Mouse (Mus musculus) kidney, postnatal 25 days (tissue): ENCODE results near the gene Papolg.
"Not testable (repeated sequence)": the region's sequence is repeated elsewhere in the genome, so short reads cannot be mapped to it uniquely, and the experiment has no call there.

ENCODE experiments used
- DNase-seq, 2 experiments: peaks; one replicate each; pipeline ENCODE4 v3.0.0; 2021; ENCODE audit warnings: mixed read lengths in 2 of 2

Gene Papolg

DNA sequence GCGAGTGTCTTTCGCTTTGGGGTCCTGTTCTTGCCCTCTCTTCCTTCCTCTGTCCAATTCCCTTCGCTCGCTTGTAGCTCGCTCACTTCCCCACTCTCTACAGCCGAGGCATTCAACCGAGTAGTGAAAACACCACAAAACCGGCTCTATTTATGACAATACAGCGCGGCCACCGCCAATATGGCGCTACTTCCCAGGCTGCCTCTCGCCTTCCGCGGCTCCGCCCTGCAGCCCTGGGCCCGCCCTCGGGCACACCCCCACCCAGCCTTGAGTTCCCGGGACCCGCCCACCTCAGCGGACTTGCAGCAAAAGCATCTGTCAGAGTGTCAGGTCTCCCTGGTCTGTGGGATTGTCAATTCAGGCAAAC is at the start of gene Papolg:
Gene Papolg, minus strand, starts transcription at position 194 of the 367 bp plus-strand sequence.
- DNase-seq, result peak; percentile 96

DNA sequence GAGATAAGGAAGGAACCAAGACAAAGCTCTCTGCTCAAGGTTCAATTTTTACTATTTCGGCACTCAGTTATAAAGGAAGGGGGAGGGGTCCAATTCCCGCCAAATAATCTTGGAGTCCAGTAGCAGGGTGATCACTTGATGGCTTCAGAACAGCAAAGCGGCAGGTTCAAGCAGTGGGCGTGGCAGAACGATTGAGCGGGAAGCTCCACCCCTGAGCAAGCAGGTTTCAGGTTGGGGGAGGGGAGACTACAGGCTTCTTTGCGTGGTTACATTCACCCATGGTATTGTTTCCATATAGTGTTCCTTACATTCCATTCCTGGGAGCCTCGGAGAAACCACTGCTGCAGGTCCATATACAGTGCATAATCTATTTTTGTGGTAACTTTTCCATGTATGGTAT is 33.1 kb upstream of the Papolg start:
- DNase-seq, result not testable (repeated sequence)

DNA sequence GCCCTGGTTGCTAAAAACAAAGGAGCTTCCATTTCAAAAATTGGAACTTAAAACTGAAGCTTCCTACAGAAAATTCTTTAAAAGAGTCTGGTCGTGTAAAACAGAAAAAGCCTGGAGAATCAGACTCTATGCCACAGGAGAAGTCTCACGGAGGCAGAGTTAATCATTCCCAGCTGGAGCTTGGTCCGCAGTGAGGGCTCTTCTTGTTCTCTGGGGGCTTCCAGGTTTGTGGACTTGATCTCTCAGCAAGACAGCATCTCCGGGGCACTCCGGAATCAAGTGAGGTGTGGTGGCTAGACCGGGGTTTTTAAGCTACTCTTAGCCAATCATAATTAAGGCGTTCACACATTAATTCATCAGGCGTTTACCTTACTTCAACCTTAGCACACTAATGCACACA is 32.6 kb upstream of the Papolg start:
- no peak for DNase-seq

DNA sequence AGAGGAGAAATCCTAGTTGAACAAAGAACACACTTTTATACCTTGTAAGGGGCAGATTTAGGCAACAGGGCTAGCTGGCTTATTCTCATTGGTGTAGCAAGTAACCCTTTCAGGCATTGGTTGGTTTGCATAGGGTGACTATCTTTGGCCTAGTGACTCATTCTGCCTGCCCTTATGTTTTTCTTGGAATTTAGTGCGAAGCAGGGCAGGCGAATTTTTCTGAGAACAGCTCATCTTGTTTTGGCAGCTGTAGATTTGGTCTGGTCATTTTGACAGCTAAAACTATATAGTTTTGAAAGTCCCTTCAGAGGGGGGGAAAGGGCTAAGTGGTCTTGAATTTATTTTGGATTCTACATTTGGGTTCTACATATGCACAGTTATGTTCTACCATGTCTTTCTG is 18.8 kb upstream of the Papolg start:
- not testable (repeated sequence) for DNase-seq

DNA sequence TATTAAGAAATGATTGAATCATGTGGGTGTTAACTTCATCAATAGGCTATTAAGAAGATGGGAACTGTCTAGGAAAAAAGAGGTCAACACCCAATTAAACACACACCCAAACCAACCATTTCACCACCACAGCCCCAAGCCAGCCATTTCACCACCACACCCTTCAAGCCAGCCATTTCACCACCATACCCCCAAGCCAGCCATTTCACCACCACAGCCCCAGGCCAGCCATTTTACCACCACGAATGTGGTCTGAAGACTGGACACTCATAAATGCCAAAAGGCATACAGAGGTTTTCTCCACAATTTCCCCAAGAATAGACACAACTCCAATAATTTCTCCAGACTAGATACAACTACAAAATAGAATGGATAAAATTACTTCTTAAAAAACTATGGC is 8.9 kb upstream of the Papolg start:
- DNase-seq, result no peak

DNA sequence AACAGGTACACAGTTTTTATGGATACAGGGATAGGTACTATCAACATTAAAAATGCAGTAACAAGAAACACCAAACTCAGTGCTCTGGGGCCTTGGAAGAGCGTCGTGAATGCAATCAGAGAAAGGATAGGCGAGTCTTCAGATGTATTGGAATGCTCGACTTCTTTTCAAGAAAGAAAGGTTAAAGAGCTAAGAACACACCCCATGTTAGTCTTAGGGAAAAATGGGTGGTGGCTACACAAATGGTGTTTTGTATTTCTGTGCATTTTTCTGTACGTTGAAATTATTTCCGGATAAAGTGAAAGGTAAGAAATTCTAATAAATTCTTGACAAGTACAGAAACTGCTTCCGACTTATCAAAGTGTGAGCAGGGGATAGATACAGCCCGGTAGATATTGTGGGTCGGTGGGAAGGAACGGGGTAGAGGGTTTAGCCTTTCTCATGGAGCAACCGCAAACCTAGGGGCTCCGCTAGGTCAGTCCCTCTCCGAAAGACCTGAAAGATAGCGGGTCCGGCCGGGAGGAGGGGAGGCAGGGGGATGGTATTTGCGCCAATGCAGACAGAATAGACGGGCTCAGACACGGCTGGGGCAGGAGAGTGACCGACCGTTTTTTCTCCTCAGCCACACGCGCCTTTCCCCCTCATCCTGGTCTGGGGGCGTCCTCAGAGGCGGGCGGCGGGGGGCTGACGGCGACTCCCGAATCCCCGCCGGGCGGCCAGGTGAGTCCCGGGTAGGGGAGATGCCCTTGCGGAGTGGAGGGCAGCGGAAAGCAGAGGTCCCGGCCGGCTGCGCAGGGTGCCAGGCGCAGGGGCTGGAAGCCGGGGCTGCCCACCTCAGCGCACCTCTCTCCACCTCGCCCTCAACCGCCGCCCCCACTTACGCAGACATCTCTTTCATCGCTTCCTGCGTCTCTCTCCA is 653 bp downstream of the Papolg start:
- peak; percentile 3 to 36 for DNase-seq

DNA sequence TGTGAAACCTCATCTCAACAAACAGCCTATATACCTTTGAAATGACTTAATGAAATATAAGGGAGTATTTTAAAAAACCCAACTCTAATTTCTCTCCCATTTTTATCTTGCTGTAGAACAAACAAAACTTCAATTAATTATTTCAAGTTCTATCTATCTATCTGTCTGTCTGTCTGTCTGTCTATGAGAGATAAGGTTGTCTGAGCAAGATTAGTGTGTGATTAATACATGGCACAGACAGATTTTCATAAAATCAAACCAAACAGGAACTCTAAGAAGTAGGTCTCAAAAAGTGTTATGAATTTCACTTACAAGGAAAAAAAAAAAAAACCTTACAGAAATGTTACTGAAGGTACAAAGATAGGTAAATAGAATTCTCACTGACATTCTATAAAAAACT is 1.5 kb downstream of the Papolg start:
- no peak for DNase-seq

DNA sequence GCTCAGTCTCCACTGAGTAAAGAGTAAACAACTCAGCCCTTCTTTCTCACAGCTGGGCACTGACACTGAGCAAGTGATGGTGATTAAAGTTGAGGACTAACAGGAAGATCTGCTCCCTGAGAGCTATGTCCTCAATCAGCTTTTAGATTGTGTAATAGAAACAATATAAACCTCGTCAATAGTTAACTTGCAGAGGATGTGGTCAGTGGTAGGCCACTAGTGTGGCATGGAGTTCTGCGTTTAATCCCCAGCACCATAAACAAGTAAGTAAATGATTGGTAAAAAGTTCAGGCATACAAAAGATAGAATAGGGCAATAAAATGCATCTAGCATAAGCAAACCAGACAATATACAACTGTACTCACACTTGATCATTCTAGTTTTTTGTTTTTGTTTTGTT is 30.7 kb downstream of the Papolg start:
- no peak for DNase-seq

DNA sequence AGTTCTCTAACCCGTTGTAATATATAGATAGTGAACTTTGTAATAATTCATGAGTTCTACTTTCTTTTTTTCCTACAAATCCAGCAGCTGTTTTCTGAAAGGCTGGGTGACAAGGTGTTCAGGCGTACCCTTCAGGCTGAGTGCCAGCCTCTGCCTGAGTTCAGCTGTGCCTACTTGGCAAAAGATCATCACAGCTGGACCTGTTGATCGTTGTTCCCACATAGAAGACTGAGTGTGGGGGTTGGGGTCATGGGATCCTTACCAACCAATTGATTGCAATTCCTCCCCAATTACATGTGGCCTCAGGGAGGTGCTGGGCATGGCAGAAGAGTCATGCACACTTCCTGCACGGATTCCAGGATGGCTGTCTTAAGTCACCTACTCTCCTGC is 38.3 kb downstream of the Papolg start:
- no peak for DNase-seq

DNA sequence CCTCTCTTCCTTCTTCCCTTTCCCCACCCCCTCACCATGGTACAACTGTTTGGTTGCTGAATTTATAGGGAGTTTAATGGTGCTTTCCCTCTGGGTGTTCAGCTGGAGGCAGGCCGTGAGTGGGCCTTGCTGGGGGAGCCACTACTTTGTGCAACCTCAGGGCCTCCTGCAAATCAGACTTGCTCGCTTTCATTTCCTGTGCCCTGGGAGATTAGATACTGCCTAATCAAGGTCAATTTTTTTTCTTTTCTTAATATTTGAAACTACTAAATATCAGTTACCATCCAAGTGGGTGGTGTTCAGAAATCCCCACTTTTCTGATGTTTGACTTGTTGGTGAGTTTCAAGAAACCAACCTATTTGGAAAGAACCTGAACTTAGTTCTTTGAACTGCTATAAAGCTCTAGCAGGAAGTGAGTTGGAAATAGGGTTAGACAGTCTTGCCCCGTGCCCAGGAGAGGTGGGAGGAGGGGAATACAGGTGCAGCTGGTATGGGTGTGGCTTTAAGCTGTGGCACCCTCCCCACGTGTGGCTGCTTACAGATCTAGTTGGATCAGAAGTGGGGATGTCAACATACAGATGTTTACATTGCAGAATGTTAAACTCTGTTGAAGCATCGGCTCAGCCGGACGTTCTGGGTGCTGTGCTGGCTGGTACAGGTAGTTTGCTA is 38.9 kb downstream of the Papolg start:
- DNase-seq, result no peak

DNA sequence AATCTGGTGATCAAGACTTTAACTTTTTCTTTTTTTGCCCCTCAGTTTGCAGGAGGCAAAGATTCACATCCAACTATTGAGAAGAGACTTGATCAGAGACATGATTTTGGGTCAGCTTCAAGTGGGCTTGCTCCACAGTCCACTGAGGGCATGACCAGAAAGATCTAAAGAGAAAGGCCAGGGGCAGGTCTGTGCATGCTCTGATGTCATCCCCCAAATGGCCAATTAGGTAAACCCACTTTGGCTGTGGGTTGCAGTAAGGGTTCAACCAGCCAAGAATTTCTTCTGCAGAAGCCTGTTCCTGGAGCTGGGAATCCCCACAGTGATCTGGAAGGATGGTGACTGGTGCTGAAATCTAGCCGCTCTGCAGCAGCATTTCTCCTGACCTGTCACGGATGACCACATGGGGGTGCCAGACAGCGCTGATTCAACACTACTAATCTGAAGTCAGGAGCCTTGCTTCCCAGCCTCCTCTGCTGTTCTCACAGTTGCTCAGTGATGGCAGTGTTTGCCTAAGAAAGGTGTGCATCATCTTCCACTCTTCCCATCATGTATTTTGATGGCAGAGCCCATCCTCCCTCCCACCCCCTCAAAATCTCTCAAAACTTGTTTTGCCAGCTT is 39.8 kb downstream of the Papolg start:
- peak; percentile 68 to 76 for DNase-seq

DNA sequence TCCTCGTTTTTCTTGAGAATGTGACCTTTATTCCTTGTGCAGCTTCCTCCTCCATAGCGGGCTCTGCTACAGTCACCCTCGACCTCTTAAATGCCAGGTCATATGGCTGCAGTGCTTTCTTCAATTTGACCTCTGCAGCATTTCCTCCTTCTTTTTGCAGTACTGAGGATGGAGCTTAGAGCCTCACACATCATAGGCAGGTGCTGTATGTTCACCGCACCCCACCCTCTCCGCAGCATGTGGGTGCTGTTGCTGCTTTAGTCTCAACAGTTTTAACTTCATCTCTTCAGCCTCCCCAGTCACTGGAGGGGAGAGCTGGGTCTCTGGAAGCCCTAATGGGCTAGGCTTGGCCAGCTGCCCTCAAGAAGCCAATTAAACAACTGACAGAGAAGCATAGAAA is 41.7 kb downstream of the Papolg start:
- no peak for DNase-seq

DNA sequence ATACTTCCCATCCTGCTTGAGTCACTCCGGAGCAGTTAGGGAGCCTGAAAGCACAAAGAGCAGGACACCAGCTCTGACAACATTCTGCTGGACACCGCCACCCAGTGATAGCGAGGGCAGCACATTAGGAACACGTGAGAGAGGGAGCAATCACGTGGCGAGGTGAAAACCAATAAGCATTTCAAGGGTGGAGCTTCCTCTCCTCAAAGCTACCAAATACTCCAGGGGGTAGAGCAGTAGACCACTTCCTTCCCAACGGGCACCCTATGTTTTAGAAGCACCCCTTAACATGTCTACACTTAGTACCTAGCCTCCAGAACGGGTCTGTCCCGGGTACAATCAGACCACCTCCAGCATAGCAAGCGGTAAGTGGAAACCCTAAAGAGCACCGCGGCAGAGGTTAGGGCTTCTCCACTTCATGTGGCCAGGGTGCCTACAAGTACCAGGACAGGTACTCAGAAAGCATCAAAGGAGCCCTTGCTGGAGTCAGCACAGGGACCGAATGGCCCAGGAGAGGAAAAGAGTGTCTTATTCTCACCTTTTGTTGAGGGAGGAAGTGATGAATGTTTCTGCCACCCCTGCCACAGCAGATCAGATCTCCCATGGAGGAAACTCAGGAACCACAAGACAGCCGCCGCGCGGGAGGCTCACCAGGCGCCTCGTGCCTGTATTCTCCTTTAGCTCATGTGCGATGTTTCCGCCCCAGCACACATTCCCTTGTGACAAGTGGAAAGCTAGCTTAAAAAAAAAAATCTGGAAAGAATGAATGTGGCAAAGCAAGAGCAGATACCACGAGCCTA is 48.8 kb downstream of the Papolg start:
- DNase-seq, result no peak

DNA sequence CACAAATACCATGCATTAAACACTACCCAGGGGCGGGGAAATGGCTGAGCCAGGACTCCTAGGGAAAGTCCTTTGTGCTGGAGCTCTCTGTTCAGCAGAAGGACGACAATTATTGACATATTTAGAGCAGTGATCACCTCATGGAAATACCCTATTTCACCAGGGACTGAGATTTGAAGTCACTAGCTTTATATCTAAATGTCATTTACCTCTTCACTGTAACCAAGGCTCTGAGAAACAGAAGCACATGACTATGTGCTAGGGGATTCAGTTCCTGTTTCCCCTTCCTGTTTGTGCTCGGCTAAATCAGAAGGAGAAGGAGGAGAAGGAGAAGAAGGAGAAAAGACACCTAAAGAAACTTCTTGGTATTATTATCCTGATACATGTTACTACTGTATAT is 71.8 kb downstream of the Papolg start:
- no peak for DNase-seq

DNA sequence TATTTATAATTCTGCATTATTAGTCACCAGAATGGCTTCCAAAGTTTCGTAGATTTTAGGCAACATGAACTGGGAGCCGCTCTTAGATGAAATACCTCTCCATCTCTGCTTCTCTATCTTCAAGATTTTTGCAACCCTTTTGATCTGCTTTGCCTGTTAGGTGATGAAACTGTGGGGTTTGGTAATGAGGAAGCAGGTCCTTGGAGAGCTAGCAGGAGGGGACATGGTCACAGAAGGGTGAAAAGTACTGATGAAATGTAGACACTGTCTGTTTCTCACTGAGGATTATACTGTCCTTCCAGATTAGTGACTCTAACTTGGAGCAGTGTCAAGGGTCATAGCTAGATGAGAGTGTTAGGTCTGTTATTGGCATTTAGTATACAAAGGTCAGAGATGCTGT is 73.4 kb downstream of the Papolg start:
- no peak for DNase-seq

DNA sequence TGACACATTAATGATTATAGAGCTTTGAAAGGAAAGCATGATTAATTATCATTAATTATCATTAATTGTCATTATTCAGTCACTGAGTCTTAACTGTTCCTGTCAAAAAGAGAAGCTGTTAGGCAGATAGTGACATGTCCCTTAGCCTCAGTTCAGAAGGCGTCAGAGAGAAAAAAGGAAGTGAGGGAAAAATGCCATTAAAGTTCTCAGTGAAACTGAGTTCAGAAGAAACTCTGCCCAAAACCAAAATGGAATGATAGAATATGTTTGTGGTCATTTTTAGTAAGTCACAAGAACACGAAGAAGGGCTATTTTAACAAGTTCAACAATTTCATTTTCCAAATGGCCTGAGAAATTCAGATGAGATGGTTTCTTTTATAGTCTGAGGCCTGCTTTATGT is 74.1 kb downstream of the Papolg start:
- no peak for DNase-seq

DNA sequence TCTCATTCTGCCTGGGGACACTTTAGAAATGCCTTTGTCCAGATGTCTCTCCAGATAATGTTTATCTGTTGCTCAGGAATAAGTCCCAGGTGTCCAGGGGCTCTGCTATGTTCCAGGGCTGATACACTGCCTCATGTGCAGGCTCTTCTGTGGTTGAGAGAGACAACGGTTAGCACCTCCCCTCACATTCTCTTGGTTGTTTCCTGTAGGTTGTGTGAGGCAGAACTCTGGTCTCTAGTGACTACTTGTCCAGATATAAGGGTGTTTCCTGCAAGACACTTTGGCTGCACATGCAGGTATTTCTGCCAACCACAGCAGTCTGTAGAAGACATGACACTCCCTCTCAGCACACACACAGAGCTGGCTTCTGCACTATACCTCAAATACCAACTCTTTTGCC is 76.3 kb downstream of the Papolg start:
- no peak for DNase-seq
